Mouse (Mus musculus): ENCODE measurements at regions not wholly inside any gene's neighbourhood (a gene's known extent, or its start where the extent isn't known, plus 50 kb on each side); places are given as distances from the start of the nearest gene placed in this dataset.

GRCm38 (mm10) chr8:25368561-25369091 lies 544.5 kb upstream of the Adam5 start:
- Histone ChIP-seq H3K27me3 (ENCODE audit: insufficient read depth, low read length) (0 out of 2 replicates have a peak, but pooled peaks cover 2% of the 10 kb centered on the region), H3K27ac (ENCODE audit: low read depth) (no peak overlapping the region), H3K36me3 (replicated peaks; ENCODE audit: insufficient read depth, low read length) (no peaks in the 10 kb centered on the region), H3K9ac (replicated peaks) (no peak overlapping the region), H3K4me3 (ENCODE audit: low read depth, low read length) (0 out of 2 replicates have a peak overlapping the region, but pooled peaks have one; percentile 2), H3K4me1 (ENCODE audit: insufficient read depth) (peaks cover 2% of the 10 kb centered on the region; the same call in 1 of the 2 replicates), H3K9me3 (ENCODE audit: low read length) (no peaks in the 10 kb centered on the region), H3K4me2 (ENCODE audit: low read depth, low read length) (peak overlapping the region; percentile 41)
- no peak for ATAC-seq
- TF ChIP-seq CTCF (IDR thresholded peaks at IDR 0.05; ENCODE audit: low read depth) (no peak), EP300 (IDR thresholded peaks at IDR 0.05; ENCODE audit: low read depth) (no peak)
- WGBS (ENCODE audit: insufficient replicate concordance) = 19% methylated on average over 11 of the region's 11 CpGs
- DNase-seq = peak; percentile 19

DNA sequence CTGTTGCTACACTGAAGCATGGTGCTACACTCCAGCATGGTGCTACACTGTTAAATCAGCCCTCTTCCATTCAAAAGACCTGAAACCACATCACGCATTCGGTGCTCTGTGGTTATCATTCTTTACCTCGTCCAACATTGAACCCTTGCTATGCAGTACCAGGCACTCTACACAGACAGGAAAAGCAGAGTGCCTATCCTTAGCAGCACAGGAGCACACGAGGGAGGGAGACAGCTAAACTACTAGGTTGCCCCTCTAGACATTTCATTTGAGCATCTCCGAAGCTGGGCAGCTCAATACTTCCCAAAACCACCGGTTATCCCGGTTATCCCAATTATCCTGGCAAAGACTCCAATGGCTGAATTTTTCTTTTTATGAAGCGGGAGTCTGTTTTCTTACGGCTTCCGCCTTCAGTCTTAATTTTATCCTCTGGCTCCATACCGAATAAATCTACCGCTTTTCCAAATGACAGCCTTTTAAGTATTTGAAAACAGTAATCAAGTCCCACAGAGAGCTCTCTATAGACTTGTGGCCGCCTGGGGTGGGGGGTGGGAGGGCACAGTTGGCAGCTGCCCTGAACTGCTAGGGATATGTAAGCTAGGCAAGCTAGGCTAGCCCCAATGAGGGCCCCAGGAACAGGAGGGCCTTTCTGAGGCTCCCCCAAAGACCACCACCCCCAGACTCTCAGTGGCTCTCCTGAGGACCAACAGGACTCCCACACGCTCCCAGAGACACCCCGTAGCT lies 543.8 kb upstream of the Adam5 start:
- 0 out of 2 replicates have a peak, but pooled peaks cover 2% of the 10 kb centered on the region for H3K27me3 ChIP-seq (ENCODE audit: insufficient read depth, low read length)
- H3K27ac ChIP-seq (ENCODE audit: low read depth) = no peak overlapping the region
- H3K9ac ChIP-seq (replicated peaks) = no peak overlapping the region
- no peak for ATAC-seq
- peaks cover 2% of the 10 kb centered on the region; the same call in 1 of the 2 replicates for H3K4me1 ChIP-seq (ENCODE audit: insufficient read depth)
- no peak overlapping the region for H3K4me2 ChIP-seq (ENCODE audit: low read depth, low read length)
- H3K9me3 ChIP-seq (ENCODE audit: low read length) = no peaks in the 10 kb centered on the region
- TF ChIP-seq EP300 (IDR thresholded peaks at IDR 0.05; ENCODE audit: low read depth) (no peak), CTCF (IDR thresholded peaks at IDR 0.05; ENCODE audit: low read depth) (no peak)
- WGBS (ENCODE audit: insufficient replicate concordance) = 66% methylated on average over 15 of the region's 15 CpGs
- 0 out of 2 replicates have a peak overlapping the region, but pooled peaks have one; percentile 2 for H3K4me3 ChIP-seq (ENCODE audit: low read depth, low read length)
- H3K36me3 ChIP-seq (replicated peaks; ENCODE audit: insufficient read depth, low read length) = no peaks in the 10 kb centered on the region
- no peak for DNase-seq

DNA sequence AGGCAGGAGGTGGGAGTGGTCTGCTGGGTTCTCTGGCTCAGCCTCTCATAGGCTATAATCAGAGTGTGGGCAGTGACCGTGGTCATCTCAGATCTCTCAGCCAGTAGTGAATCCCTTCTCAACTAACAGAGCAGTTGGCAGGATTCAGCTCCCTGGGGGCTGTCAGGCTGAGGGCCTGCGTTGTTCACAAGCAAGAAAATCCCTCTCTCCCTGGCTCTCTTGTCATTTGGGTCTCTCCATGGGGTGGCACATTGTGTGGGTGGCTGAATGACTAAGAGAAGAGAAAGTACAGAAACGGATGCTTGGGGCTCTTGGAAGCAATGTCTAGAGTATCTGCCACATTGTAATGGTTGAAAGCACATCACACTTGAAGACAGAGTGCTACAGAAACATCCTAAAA lies 542.0 kb upstream of the Adam5 start:
- no peaks in the 10 kb centered on the region for H3K9me3 ChIP-seq (ENCODE audit: low read length)
- H3K4me2 ChIP-seq (ENCODE audit: low read depth, low read length) = no peak overlapping the region
- 0 out of 2 replicates have a peak, but pooled peaks cover 2% of the 10 kb centered on the region for H3K27me3 ChIP-seq (ENCODE audit: insufficient read depth, low read length)
- H3K4me1 ChIP-seq (ENCODE audit: insufficient read depth) = peaks cover 2% of the 10 kb centered on the region; the same call in 1 of the 2 replicates
- H3K9ac ChIP-seq (replicated peaks) = no peak overlapping the region
- 54% methylated on average over 3 of the region's 3 CpGs for WGBS (ENCODE audit: insufficient replicate concordance)
- no peak overlapping the region for H3K4me3 ChIP-seq (ENCODE audit: low read depth, low read length)
- DNase-seq (no peak), ATAC-seq (no peak)
- TF ChIP-seq EP300 (IDR thresholded peaks at IDR 0.05; ENCODE audit: low read depth) (no peak), CTCF (IDR thresholded peaks at IDR 0.05; ENCODE audit: low read depth) (no peak)
- no peak overlapping the region for H3K27ac ChIP-seq (ENCODE audit: low read depth)
- no peaks in the 10 kb centered on the region for H3K36me3 ChIP-seq (replicated peaks; ENCODE audit: insufficient read depth, low read length)

- H3K9me3 ChIP-seq (ENCODE audit: low read length) = no peaks in the 10 kb centered on the region
- H3K9ac ChIP-seq (replicated peaks) = no peak overlapping the region
- no peak for TF ChIP-seq EP300 (IDR thresholded peaks at IDR 0.05; ENCODE audit: low read depth)
- TF ChIP-seq CTCF (IDR thresholded peaks at IDR 0.05; ENCODE audit: low read depth) = no peak
- no peaks in the 10 kb centered on the region for H3K36me3 ChIP-seq (replicated peaks; ENCODE audit: insufficient read depth, low read length)
- no peak overlapping the region for H3K27ac ChIP-seq (ENCODE audit: low read depth)
- H3K4me1 ChIP-seq (ENCODE audit: insufficient read depth) = no peaks in the 10 kb centered on the region
- WGBS (ENCODE audit: insufficient replicate concordance) = 18% methylated on average over 9 of the region's 9 CpGs
- H3K27me3 ChIP-seq (ENCODE audit: insufficient read depth, low read length) = no peaks in the 10 kb centered on the region
- no peak overlapping the region for H3K4me2 ChIP-seq (ENCODE audit: low read depth, low read length)
- ATAC-seq = no peak
- no peak overlapping the region for H3K4me3 ChIP-seq (ENCODE audit: low read depth, low read length)
- DNase-seq = no peak
Measured at GRCm38 (mm10) chr8:25362656-25363055, 538.5 kb upstream of the Adam5 start.

GRCm38 (mm10) chr8:25362146-25362545 lies 538.0 kb upstream of the Adam5 start:
- no peak overlapping the region for H3K4me2 ChIP-seq (ENCODE audit: low read depth, low read length)
- H3K9ac ChIP-seq (replicated peaks) = no peak overlapping the region
- H3K27me3 ChIP-seq (ENCODE audit: insufficient read depth, low read length) = no peaks in the 10 kb centered on the region
- no peak overlapping the region for H3K27ac ChIP-seq (ENCODE audit: low read depth)
- no peaks in the 10 kb centered on the region for H3K4me1 ChIP-seq (ENCODE audit: insufficient read depth)
- whole genome bisulfite sequencing (ENCODE audit: insufficient replicate concordance) = 63% methylated on average over 4 of the region's 4 CpGs
- no peak overlapping the region for H3K4me3 ChIP-seq (ENCODE audit: low read depth, low read length)
- DNase-seq (no peak), ATAC-seq (no peak)
- H3K36me3 ChIP-seq (replicated peaks; ENCODE audit: insufficient read depth, low read length) = no peaks in the 10 kb centered on the region
- no peaks in the 10 kb centered on the region for H3K9me3 ChIP-seq (ENCODE audit: low read length)
- TF ChIP-seq EP300 (IDR thresholded peaks at IDR 0.05; ENCODE audit: low read depth) = no peak
- no peak for TF ChIP-seq CTCF (IDR thresholded peaks at IDR 0.05; ENCODE audit: low read depth)

DNA sequence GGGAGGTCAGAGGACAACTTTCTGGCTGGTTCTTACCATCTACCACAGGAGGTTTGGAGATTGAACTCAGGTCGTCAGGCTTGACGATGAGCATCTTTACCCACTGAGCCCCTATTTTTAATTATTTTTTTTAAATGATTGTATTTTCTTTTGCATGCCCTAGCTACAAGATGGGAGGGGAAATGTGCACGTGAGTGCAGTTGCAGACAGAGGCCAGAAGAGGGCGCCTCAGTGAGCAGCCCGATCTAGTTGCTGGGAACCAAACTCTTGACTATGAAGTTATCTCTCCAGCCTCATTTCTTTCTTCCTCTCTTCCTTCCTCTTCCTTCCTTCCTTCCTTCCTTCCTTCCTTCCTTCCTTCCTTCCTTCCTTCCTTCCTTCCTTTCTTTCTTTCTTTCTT lies 537.3 kb upstream of the Adam5 start:
- Histone ChIP-seq H3K9me3 (ENCODE audit: low read length) (no peaks in the 10 kb centered on the region), H3K4me2 (ENCODE audit: low read depth, low read length) (no peak overlapping the region), H3K4me1 (ENCODE audit: insufficient read depth) (no peaks in the 10 kb centered on the region), H3K27ac (ENCODE audit: low read depth) (no peak overlapping the region), H3K4me3 (ENCODE audit: low read depth, low read length) (no peak overlapping the region), H3K9ac (replicated peaks) (no peak overlapping the region), H3K36me3 (replicated peaks; ENCODE audit: insufficient read depth, low read length) (no peaks in the 10 kb centered on the region), H3K27me3 (ENCODE audit: insufficient read depth, low read length) (no peaks in the 10 kb centered on the region)
- DNase-seq = no peak
- 69% methylated on average over 5 of the region's 5 CpGs for WGBS (ENCODE audit: insufficient replicate concordance)
- TF ChIP-seq CTCF (IDR thresholded peaks at IDR 0.05; ENCODE audit: low read depth) (peak; percentile 36), EP300 (IDR thresholded peaks at IDR 0.05; ENCODE audit: low read depth) (no peak)
- ATAC-seq = no peak

Data from liver, postnatal 0 days (tissue).